Mouse (Mus musculus) adrenal gland, postnatal 36 days (tissue): ENCODE data around the gene Podxl2. TPM values are rescaled to one million over a fixed set of nuclear protein-coding genes. Genes with fewer than 3 reads are reported as not detected.

Source experiments
- DNase-seq, 2 experiments: peaks; one replicate each; pipeline ENCODE4 v3.0.0; 2021; ENCODE audit warnings: mixed read lengths in 1 of 2
- total RNA-seq, 2 experiments: library from RNA; stranded (reverse); gene quantifications; 2 replicates each; pipeline ENCODE4 v1.2.3; 2021

The Podxl2 gene
- total RNA-seq, 2 experiments from 2014 or later: 34.6 to 61.1 TPM

DNA sequence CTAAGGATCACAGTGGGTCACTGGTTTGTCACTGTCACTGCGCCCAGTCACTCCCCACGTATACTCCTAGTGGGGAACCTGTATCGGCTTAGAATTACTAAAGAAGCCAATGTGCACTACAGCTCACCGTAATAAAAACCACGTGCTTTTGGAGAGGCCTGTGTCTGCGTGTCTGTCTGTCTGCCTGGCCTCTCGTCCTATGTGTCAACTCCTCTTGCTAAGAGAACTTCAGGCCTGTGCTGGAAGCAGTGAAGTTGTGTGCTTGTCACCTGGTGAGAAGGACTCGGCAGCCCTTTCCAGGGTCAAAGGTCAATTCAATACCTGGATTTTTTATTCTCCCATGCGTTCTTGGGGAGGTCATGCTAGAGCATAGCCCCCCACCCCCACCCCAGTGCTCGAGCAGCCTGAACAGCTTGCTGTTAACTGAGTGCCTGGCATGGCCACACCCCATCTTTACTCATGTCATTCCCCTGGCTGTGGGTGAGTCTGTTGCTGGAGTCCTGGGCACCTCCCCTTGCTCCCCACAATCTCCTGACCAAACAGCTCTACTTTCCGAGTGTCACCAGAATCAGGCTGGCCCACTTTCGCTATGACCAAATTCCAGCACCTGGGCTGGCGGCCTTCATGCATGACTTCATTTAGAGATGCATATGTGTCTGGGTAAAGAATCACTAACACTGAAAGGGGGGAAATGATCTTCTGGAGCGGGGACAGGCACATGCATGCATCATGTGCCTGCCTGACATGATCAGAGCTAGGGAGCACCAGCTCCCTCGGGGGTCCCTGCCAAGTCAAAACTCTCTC, 46.4 kb downstream of the Podxl2 start:
- DNase-seq: no peak

DNA sequence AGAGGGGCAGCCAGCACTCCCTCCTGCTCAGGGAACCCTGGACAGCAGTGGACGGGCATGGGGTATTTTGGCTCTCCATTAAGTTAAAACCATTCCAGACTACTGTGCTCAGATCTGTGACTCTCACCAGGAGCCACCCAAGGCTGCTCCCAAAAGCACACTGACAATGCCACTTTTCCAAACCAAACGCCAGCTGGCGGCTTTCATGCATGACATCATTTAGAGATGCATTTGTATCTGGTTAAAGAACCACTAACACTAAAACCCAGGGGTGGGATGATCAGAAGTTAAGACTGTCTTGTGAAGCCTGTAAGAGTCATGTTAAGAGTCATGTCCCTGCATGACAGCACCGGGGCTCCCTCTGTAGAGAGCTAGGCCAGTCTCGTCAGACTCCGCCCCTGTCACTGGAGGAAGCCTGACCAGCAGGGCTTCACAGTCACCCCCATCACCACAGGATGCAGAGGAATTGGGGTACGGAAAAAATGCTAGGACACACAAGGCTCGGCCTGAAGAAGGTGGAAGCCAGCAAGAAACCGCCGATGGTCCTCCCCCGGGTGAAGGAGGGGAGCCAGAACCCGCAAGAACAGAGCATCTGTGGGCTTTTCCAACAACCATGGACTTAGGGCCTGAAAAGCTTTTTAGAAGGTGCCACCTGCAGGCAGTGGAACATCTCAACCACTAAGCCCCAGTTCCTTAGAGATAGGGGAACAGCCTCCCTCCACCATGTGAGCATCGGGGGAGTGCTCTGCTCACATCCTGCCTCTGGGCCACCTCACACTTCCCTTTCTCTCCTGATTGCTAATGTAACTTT, 47.2 kb downstream of the Podxl2 start:
- no peak for DNase-seq

DNA sequence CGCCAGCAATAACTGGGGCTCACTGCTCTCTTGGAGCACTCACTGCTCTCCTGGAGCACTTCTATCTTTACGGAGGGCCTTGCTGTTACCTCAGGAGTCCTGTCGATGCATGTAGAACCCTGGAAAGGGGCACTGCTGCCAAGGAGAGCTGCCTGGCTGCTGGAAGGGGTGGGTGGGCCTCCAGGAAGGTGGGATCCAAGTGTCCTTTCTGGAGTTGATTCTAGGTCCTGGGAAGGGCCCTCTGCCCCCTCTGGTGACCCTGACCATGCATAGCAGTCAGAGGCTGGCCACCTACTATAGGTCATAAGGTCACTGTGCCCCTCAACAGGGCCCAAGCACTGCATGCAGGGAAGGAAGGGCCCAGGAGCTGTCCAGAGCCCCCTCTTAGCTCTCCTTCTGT, 47.9 kb downstream of the Podxl2 start:
- DNase-seq: no peak

DNA sequence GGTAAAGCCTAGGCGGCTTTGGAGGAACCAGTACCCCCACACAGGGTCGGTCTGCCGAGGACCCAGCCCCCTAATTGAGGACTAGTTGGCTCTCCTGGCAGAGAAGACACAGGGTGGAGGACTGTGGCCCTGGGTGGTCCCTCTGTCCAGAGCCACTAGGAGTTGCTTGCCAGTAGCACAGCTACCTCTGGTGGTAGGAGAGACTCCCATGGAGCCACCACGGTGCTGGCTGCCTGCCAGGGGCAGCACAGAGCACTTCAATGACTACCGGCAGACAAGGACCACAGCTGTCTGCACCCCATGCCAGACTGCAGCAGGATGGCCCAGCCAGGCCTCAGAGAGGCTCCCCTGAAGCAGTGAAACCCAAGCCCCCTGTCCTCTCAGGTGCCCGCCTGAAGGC, 48.3 kb downstream of the Podxl2 start:
- DNase-seq: peak; percentile 82 to 91

DNA sequence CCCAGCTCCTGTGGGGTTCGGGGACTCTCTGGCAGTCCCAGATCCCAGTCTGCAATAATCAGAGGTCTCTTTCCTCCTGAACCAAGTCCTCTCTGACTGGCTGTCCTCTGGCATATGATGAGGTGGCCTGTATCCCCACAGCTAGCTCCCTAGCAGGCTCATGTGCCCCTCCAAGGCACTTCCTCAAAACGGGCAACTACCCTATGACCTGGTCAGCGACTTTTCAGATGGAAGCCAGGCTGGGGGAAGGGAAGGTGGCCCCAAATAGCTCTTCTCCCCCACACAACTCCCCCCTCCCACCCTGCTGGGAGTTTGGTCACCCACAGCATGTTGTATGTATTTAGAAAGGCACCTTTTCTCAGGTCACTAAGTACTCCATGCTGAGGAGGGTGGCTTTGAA, 48.8 kb downstream of the Podxl2 start:
- no peak for DNase-seq

DNA sequence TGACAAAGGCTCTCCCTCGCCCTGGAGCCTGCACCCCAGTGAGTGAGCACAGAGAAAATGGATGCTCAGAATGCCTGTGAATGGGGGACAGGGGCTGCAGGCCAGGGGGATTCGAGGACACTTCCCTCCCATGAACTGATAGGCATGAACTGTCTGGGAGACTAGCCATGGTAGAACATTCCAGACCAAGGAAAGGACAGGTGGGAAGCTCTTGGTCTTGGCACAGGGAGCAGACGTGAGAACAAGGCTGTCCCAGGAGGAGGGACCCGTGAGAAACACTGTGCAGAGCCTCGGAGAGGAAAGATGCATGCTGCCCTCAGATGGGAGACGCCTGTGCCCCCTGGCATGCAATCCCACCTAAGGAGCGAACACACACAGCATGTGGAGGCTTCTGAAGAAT, 50.7 kb downstream of the Podxl2 start:
- DNase-seq: no peak

DNA sequence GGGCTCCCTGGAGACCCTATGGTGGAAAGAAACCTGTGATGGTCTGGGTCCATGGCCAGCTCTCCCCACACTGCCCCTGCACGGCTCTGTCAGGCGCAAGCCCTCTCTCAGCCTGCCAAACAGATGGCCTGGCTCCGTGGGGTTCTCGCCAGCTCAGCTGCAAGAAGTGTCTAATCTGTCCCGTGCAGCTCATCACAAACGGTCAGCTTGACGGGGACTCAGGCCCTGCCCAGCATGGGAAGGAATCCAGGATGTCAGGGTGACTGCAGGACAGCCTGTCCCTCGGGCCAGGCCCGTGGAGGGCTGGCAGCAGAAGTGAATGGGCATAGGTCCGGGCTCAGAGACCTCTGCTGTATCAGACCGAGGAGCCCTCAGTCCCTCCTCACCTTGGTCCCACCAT, 52.9 kb downstream of the Podxl2 start:
- peak; percentile 79 to 81 for DNase-seq

DNA sequence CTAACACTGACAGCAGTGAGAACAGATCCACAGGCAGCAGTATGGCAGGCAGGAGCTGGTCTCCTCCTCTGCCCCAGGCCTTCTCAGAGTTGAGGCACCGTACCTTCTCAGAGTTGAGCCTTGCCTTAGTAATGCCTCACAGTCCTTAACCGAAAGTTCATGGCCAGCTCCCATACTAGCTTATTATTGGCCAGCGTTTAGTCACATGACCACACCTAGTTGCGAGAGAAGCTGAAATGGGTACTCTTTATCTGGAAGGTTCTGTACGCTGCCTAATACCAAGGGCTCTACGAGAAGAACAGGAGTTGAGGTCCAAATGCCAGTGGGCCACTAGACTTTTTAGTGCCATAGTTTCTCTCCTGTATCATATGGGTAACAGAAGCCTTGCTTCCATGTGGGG, 53.5 kb downstream of the Podxl2 start:
- no peak for DNase-seq

DNA sequence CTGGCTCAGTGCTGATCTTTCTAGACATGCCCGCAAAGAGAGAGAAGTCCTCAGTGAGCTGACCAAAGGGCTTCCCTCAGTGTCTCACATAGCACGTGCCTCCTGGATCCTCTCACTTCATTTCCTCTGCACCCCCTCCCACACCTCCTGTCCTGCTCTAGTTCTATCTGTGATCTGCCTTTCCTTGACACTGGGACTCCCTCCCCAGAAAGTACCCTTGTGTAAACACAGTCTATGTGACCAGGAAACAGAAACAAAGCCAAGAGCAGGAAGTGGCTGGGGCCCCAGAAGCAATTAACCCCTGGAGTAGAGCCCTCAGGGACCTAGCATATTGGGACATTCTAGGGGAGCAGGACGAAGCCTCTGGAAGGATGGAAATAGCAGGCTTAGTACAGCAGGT, 54.0 kb downstream of the Podxl2 start:
- no peak for DNase-seq

DNA sequence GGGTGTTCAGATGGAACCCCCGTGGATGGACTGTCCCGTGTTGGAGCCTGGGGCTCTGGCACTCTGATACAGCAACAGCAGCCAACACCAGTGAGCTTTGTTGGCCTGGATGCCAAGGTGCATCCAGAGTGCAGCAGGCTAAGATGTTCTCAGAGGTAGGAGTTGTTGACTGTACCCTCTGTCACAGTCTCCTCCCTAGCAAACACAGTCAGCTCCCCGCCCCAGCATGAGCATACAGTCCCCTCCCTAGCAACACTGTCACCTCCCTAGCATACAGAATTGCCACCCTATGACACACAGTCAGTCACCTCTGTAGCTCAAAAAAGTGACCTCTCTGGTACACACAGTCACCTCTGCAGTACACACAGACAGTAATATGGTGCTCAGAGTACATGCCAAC, 57.9 kb downstream of the Podxl2 start:
- DNase-seq: no peak

DNA sequence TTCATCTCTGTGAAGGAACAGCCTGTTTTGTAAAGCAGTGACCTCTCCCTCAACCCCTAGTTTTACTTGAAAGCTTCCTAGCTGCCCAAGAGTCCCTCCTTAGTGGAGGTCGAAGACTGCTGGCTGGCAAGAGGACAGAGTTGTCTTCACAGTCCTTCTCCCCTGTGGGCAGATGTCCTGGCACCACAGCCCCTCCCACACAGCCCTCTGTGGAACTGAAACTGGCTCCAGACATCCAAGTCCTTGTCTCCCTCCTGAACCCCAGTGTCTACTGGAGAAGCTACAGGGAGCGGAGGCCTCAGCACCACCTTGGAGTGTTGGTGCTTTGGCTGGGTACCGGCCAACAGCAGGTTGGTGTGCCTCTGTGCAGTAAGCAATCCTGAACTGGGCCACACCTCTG, 59.4 kb downstream of the Podxl2 start:
- DNase-seq: no peak

DNA sequence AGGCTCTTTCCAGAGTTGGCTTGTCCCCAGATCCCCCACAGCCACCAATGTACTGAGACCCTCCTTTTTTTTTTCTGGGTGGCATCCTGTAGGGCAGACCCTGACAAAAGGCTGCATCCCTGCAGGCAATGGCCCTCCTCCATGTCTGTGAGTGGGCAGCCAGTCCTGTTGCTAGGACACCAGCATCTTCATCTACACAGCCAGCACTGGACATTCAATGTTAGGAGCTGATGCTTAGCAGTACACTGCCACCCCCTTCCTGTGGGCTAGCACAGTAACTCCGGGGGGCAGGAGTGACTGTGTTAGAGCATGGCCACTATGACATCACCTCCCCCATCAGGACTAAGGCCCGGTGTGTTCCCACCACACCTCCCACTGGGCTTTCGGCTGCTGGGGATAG, 59.8 kb downstream of the Podxl2 start:
- no peak for DNase-seq

DNA sequence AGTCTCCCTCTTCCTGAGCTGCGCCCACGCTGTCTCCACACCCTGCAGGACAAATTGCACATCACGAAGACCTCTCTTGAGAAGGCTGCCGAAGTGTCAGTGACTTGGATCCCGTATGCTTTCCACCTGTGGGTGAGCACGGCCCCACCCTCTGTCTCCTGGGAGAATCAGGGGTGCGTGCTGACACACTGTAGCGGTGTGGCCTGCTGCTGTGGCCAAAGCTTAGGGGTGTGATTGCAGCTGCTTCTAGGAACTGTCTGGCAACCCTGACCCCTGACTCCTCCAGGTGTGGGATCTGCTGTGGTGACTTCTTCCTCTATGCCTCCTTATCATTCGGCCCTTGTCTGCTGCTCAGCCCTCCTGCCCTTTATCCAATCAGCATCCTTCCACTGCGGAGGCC, 61.0 kb downstream of the Podxl2 start:
- no peak for DNase-seq

DNA sequence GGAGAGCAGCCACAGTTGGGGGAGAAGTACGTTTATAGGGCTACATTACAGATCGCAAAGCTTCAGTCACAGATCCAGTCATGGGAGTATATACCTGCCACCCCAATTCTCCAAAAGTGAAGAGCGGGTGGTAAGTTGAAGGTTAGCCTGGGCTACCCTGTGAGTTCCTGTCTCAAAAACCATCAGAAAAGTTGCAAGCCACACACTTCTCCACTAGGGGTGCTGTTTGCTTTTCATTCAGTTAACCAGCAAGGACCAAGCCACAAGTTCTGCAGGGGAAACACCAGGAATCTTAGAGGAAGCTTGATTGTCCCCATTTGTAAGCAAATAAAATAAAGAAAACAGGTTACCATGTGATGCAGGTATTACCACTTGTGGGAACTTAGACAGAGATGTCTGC, 62.0 kb downstream of the Podxl2 start:
- DNase-seq: no peak

DNA sequence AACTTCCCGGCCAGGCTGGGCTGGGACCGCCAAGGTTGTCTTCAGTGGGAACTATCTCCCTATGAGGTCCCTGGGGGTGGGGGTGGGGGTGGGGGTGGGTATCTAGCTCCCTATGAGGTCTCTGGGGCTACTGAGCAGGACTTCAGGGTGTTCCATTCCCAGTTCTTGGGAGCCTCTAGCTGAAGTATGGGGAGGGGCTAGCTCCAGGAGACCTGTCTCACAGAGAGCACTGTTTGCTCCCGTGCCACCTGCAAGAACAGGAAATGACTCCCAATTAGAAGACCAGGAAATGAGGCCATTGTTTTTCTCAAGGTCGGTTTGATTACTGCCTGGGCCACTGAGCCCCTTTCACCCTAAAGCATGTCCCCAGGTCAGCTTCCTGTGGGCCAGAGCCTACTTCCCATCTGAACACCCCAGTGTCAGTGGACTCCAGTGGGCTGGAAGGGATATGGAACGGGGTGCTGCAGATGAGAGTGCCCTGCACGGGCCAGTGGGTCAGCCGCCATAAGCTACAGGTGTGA, 62.9 kb downstream of the Podxl2 start:
- no peak for DNase-seq

DNA sequence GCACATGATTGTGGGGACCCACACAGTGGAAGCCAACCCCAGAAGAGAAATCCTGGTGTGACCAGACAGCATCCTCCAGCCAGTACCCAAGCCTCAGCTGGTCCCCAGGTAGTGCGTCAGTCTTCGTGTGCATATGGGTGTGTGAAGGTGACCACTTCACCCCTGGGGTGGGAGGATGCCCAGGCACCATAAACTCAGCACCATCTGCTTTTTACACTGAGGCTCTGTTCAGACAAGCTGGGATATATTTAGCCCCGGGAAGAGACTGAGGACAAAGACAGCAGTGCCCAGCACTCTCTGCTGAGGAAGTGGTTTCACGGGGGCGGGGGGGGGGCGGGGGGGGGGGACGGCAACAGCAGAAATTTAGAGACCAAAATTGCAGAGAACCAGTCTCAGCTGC, 63.4 kb downstream of the Podxl2 start:
- no peak for DNase-seq

DNA sequence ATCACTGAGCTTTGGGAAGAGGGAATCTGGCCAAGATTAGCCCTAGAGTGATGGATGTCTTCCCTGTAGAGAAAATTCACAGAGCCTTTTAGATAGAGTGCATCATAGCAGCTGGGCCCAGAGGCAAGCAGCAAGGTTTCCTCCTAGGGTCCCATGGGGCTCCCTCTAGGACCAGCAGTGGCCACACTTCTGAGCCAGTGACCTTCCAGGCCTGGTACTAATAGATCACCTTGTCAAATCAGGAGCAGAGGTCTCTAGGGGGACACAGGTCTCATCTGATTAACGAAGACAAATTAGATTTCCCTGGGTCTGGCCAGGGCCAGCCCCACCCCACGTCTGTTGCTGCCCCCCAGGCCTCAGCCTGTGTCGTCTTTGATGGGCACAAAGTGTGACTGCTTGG, 64.6 kb downstream of the Podxl2 start:
- no peak for DNase-seq

DNA sequence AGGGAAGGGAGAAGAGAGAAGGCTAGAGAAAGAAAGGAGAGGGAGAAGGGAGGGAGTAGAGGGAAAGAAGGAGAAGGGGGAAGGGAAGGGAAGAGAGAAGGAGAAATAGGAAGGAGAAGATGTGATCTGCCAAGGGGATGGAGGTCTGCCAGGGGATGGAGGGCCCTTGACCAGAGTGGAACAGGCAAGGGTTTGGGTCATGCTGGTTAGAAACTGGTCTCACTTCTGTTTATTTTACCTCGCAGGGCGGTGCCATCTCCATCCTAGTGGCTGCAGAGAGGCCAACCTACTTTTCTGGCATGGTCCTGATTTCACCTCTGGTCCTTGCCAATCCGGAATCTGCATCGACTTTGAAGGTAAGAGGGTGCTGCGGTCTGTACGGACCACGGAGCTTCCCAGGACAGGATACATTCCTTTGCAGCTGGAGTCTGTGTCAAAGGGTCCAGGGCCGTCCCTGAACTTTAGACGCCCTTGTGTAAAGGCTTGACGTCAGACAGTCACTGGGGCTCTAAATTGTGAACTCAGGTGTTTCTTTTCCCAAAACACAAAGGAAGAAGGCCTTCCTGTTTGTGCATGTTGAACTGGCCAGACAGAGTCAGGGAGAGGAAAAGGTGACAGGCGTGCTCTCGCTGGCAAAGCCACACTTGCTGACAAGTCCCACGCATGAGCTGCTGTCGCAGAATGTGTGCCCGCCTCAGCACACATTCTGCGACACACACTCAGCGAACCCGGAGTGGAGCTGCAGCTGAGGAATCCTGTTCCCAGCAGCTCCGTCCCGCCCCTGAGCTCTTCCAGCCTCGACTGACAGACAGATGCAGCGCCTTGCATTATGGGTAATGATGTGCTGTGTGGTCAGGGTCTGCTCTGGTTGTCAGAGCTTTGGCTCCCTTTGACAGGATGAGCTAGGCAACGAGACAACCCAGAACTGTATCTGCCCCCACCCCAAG, 65.5 kb downstream of the Podxl2 start:
- no peak for DNase-seq

DNA sequence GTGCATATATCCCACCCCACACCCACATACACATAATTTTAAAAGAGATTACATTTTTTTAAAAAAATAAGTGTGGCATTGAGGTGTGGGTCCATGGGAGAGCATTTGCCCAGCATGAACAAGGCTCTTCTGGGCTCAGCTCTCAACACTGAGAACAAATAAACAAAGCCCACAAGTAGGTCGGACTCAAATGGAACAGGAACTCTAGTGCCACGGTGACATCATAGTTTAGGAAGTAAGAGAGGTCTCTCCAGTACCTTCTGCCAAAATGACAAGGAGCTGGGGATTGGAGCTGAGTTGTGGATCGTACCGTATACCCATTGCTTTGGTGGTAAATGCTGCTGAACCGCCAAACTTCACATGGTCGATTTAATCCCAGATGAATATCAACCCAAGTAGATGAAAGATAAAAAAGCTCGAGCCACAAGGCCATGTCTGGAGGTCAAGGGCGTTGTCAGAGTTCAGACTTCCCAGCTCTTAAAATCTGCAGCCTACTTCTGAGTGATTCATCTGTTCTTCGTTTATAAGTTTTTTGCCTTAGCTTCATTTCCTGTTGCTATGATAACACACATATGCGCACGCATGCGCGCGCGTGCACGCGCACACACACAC, 69.8 kb downstream of the Podxl2 start:
- peak; percentile 64 to 68 for DNase-seq

DNA sequence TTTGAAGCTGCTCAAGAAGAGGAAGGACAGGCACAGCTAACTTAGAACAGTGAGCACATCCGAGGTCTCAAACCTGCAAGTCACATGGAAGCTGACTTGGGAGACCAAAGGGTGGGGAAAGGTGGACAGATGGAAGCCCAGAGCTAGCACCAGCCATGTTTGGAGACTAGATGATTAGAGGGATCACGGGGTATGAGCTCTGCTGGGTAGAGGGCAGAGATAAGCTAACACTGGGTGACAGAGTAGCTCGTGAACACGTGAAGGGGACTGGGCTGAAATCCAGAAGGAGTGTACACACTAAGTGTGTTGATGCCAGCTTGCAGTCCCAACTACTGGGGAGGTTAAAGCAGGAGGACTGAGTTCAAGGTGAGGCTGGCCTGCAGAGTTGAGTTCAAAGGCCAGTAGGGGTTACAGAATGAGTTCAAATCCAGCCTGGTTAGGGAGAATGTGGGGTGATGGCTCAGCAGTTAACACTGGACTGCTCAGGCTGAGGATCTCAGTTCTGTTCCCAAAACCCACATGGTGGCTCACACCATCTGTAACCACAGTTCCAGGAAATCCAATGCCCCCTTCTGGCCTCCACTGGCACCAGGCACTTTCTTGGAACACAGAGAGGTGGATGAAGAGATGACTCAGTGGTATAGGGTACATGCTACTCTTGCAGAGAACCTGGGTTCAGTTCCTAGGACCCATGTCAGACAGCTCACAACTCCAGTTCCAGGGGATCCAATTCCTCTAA, 70.7 kb downstream of the Podxl2 start:
- DNase-seq: no peak

DNA sequence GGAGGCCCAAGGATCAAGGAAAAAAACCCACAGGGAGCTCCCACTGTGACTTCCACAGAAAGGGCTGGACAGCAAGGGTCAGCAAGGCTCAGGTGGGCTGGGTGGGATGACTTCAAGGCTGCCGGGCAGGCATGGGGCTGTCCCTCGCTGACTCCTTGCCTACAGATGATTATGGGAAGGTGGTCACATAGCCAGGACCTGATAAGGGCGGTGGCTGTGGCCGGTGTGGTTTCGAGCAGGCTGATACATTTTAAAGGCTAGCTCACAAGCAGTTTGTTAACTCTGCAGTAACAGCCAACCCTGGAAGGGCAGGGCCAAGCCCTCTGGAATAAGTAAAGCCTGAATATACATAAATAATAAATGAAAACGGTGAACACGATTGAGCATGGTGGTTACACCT, 71.8 kb downstream of the Podxl2 start:
- no peak for DNase-seq
